Mouse (Mus musculus) midbrain, embryonic 13.5 days (tissue): ENCODE results near the gene Faap20. TPM values are rescaled to one million over a fixed set of nuclear protein-coding genes. Genes with fewer than 3 reads are reported as not detected.

Experiments
- ATAC-seq: fragments of 200-750 bp; cut with Nextera tagmentation; 2 replicates; pipeline ENCODE4 v1.8.0; 2017; ENCODE audit warnings: mild to moderate bottlenecking, moderate TSS enrichment, moderate library complexity
- H3K27ac ChIP-seq: fragments of 300-500 bp; sonication (generic); 2 replicates; pipeline ENCODE4 v1.5.1; 2015; ENCODE audit warnings: inconsistent platforms, mild to moderate bottlenecking, moderate library complexity
- H3K27me3 ChIP-seq: fragments of 300-500 bp; sonication (generic); 2 replicates; pipeline ENCODE4 v1.6.1; 2015; ENCODE audit warnings: mild to moderate bottlenecking, inconsistent platforms
- H3K36me3 ChIP-seq: fragments of 300-500 bp; sonication (generic); 2 replicates; pipeline ENCODE4 v1.6.1; 2015; ENCODE audit warnings: mild to moderate bottlenecking, inconsistent platforms
- H3K4me1 ChIP-seq: fragments of 300-500 bp; sonication (generic); replicated peaks from 2 replicates; pipeline ENCODE4 v1.6.1; 2015; ENCODE audit warnings: inconsistent platforms
- H3K4me2 ChIP-seq: fragments of 300-500 bp; sonication (generic); replicated peaks from 2 replicates; pipeline ENCODE4 v1.6.1; 2015; ENCODE audit warnings: moderate library complexity, mild to moderate bottlenecking, inconsistent platforms
- H3K4me3 ChIP-seq: fragments of 300-500 bp; sonication (generic); replicated peaks from 2 replicates; pipeline ENCODE4 v1.5.1; 2015; ENCODE audit warnings: mild to moderate bottlenecking, inconsistent platforms
- H3K9ac ChIP-seq: fragments of 300-500 bp; sonication (generic); replicated peaks from 2 replicates; pipeline ENCODE4 v1.6.1; 2015; ENCODE audit warnings: mild to moderate bottlenecking, inconsistent platforms
- H3K9me3 ChIP-seq: fragments of 300-500 bp; sonication (generic); 2 replicates; pipeline ENCODE4 v1.6.1; 2016; ENCODE audit warnings: mild to moderate bottlenecking, inconsistent platforms
- WGBS: fragments of 180-500 bp; shearing (Covaris S2); methylation state at CpG from one replicate; pipeline ENCODE4 v1.1.7; 2015; 5-methylcytosine and 5-hydroxymethylcytosine counted together
- polyA plus RNA-seq: library from polyadenylated mRNA; unstranded; fragments of >200 nt; fragmentation: Nextera tagmentation; extraction: Ambion mirVana; gene quantifications from 2 replicates; pipeline ENCODE4 v1.2.1, GENCODE M21; 2015

Gene Faap20
- polyA plus RNA-seq, 1 experiment from 2014 or later: 92.7 TPM

- no peaks in the 10 kb centered on the region for H3K27me3 ChIP-seq
- WGBS: 92% methylated on average over 3 of the region's 3 CpGs
- peaks cover 3% of the 10 kb centered on the region for H3K9me3 ChIP-seq
- H3K4me1 ChIP-seq: 0 out of 2 replicates have a peak, but pooled peaks cover 3% of the 10 kb centered on the region
- H3K4me2 ChIP-seq: no peak overlapping the region
- H3K27ac ChIP-seq: no peak overlapping the region
- H3K4me3 ChIP-seq: no peak overlapping the region
- ATAC-seq: no peak
- H3K9ac ChIP-seq: no peak overlapping the region
- H3K36me3 ChIP-seq: peaks cover 51% of the 10 kb centered on the region
These were observed 15.1 kb downstream of the Faap20 start for GRCm38 (mm10) chr4:155264521-155265321.

GRCm38 (mm10) chr4:155267047-155267543 is 17.5 kb downstream of the Faap20 start:
- H3K27me3 ChIP-seq: no peaks in the 10 kb centered on the region
- no peak for ATAC-seq
- H3K9me3 ChIP-seq: no peaks in the 10 kb centered on the region
- H3K9ac ChIP-seq: no peak overlapping the region
- H3K27ac ChIP-seq: no peak overlapping the region
- H3K4me2 ChIP-seq: no peak overlapping the region
- H3K4me1 ChIP-seq: 0 out of 2 replicates have a peak, but pooled peaks cover 3% of the 10 kb centered on the region
- peaks cover 55% of the 10 kb centered on the region for H3K36me3 ChIP-seq
- H3K4me3 ChIP-seq: no peak overlapping the region
- 84% methylated on average over 7 of the region's 7 CpGs for WGBS

GRCm38 (mm10) chr4:155267639-155268175 is 18.1 kb downstream of the Faap20 start:
- peaks cover 55% of the 10 kb centered on the region for H3K36me3 ChIP-seq
- H3K9ac ChIP-seq: no peak overlapping the region
- no peak overlapping the region for H3K4me2 ChIP-seq
- 72% methylated on average over 12 of the region's 12 CpGs for WGBS
- no peak overlapping the region for H3K4me3 ChIP-seq
- no peaks in the 10 kb centered on the region for H3K9me3 ChIP-seq
- no peaks in the 10 kb centered on the region for H3K27me3 ChIP-seq
- H3K4me1 ChIP-seq: 0 out of 2 replicates have a peak, but pooled peaks cover 3% of the 10 kb centered on the region
- no peak for ATAC-seq
- H3K27ac ChIP-seq: no peak overlapping the region

- Histone ChIP-seq H3K36me3 (peaks cover 53% of the 10 kb centered on the region), H3K9me3 (no peaks in the 10 kb centered on the region), H3K9ac (no peak overlapping the region), H3K27ac (no peak overlapping the region), H3K4me3 (no peak overlapping the region), H3K4me2 (no peak overlapping the region), H3K4me1 (0 out of 2 replicates have a peak, but pooled peaks cover 3% of the 10 kb centered on the region), H3K27me3 (no peaks in the 10 kb centered on the region)
- WGBS: 46% methylated on average over 5 of the region's 5 CpGs
- ATAC-seq: no peak
These were observed 18.8 kb downstream of the Faap20 start for GRCm38 (mm10) chr4:155268382-155268781.

GRCm38 (mm10) chr4:155274451-155274850 is 24.8 kb downstream of the Faap20 start:
- no peak overlapping the region for H3K4me3 ChIP-seq
- peaks cover 32% of the 10 kb centered on the region for H3K36me3 ChIP-seq
- H3K9ac ChIP-seq: no peak overlapping the region
- no peaks in the 10 kb centered on the region for H3K27me3 ChIP-seq
- no peaks in the 10 kb centered on the region for H3K9me3 ChIP-seq
- ATAC-seq: no peak
- H3K27ac ChIP-seq: no peak overlapping the region
- H3K4me2 ChIP-seq: no peak overlapping the region
- H3K4me1 ChIP-seq: peaks cover 6% of the 10 kb centered on the region
- WGBS: 62% methylated on average over 5 of the region's 5 CpGs

GRCm38 (mm10) chr4:155274851-155275250 is 25.2 kb downstream of the Faap20 start:
- 64% methylated on average over 3 of the region's 3 CpGs for WGBS
- peaks cover 6% of the 10 kb centered on the region for H3K4me1 ChIP-seq
- peaks cover 29% of the 10 kb centered on the region for H3K36me3 ChIP-seq
- ATAC-seq: no peak
- no peak overlapping the region for H3K9ac ChIP-seq
- no peak overlapping the region for H3K27ac ChIP-seq
- H3K4me2 ChIP-seq: no peak overlapping the region
- H3K9me3 ChIP-seq: no peaks in the 10 kb centered on the region
- no peaks in the 10 kb centered on the region for H3K27me3 ChIP-seq
- no peak overlapping the region for H3K4me3 ChIP-seq

- Histone ChIP-seq H3K4me1 (peaks cover 31% of the 10 kb centered on the region), H3K36me3 (0 out of 2 replicates have a peak, but pooled peaks cover under 1% of the 10 kb centered on the region), H3K4me3 (no peak overlapping the region), H3K9ac (no peak overlapping the region), H3K4me2 (no peak overlapping the region), H3K27me3 (no peaks in the 10 kb centered on the region), H3K27ac (no peak overlapping the region), H3K9me3 (no peaks in the 10 kb centered on the region)
- 72% methylated on average over 6 of the region's 6 CpGs for WGBS
- no peak for ATAC-seq
These were observed 28.4 kb downstream of the Faap20 start for GRCm38 (mm10) chr4:155277963-155278362.

GRCm38 (mm10) chr4:155279054-155279453 is 29.5 kb downstream of the Faap20 start:
- H3K4me1 ChIP-seq: peaks cover 36% of the 10 kb centered on the region
- H3K4me3 ChIP-seq: no peak overlapping the region
- H3K36me3 ChIP-seq: peaks cover 3% of the 10 kb centered on the region; the same call in 1 of the 2 replicates
- H3K27me3 ChIP-seq: no peaks in the 10 kb centered on the region
- 86% methylated on average over 8 of the region's 8 CpGs for WGBS
- H3K9me3 ChIP-seq: no peaks in the 10 kb centered on the region
- H3K27ac ChIP-seq: 0 out of 2 replicates have a peak overlapping the region, but pooled peaks have one; percentile 16
- ATAC-seq: no peak
- no peak overlapping the region for H3K9ac ChIP-seq
- no peak overlapping the region for H3K4me2 ChIP-seq

GRCm38 (mm10) chr4:155279926-155280767 is 30.5 kb downstream of the Faap20 start:
- no peak overlapping the region for H3K9ac ChIP-seq
- H3K27me3 ChIP-seq: no peaks in the 10 kb centered on the region
- peaks cover 8% of the 10 kb centered on the region; the same call in 1 of the 2 replicates for H3K36me3 ChIP-seq
- H3K9me3 ChIP-seq: no peaks in the 10 kb centered on the region
- H3K27ac ChIP-seq: no peak overlapping the region
- peaks cover 33% of the 10 kb centered on the region for H3K4me1 ChIP-seq
- 0 out of 2 replicates have a peak, but pooled peaks have one; percentile 34 for ATAC-seq
- no peak overlapping the region for H3K4me2 ChIP-seq
- H3K4me3 ChIP-seq: no peak overlapping the region
- WGBS: 77% methylated on average over 16 of the region's 16 CpGs

GRCm38 (mm10) chr4:155280768-155281121 is 31.1 kb downstream of the Faap20 start:
- 90% methylated on average over 1 of the region's 1 CpGs for WGBS
- H3K36me3 ChIP-seq: peaks cover 8% of the 10 kb centered on the region; the same call in 1 of the 2 replicates
- no peak overlapping the region for H3K4me2 ChIP-seq
- no peak overlapping the region for H3K4me3 ChIP-seq
- no peak overlapping the region for H3K27ac ChIP-seq
- H3K9ac ChIP-seq: no peak overlapping the region
- ATAC-seq: no peak
- peaks cover 33% of the 10 kb centered on the region for H3K4me1 ChIP-seq
- no peaks in the 10 kb centered on the region for H3K27me3 ChIP-seq
- H3K9me3 ChIP-seq: no peaks in the 10 kb centered on the region

- peaks cover 8% of the 10 kb centered on the region; the same call in 1 of the 2 replicates for H3K36me3 ChIP-seq
- 85% methylated on average over 2 of the region's 2 CpGs for WGBS
- no peak overlapping the region for H3K9ac ChIP-seq
- no peak overlapping the region for H3K4me3 ChIP-seq
- H3K4me2 ChIP-seq: no peak overlapping the region
- no peaks in the 10 kb centered on the region for H3K9me3 ChIP-seq
- H3K27ac ChIP-seq: no peak overlapping the region
- H3K4me1 ChIP-seq: peaks cover 33% of the 10 kb centered on the region
- H3K27me3 ChIP-seq: no peaks in the 10 kb centered on the region
- ATAC-seq: no peak
These were observed 31.6 kb downstream of the Faap20 start for GRCm38 (mm10) chr4:155281227-155281626.
